Mouse (Mus musculus): ENCODE measurements at regions not wholly inside any gene's neighbourhood (a gene's known extent, or its start where the extent isn't known, plus 50 kb on each side); places are given as distances from the start of the nearest gene placed in this dataset.

DNA sequence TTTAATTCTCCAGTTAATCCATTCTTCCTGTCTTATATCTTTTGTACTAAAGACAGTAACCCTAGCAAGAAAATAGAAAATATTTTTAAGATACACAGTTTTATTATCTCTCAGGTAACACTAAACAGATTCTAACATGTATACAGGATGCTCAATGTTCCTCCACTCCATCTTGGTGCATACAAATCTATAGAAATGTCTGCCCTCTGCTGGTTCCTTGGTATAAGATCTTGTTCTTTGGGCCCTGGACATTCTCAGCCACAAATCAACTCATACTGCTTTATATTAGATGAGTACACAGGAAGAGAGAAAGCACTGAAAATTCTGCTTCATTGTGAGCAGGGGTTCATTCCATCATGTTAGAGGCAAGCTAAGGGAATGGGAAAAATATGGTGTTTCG, 260.6 kb downstream of the Lipi start:
- DNase-seq, result no peak

GRCm38 (mm10) chr16:75304743-75305142, 281.1 kb downstream of the Lipi start:
- no peak for DNase-seq
- intact Hi-C loops (cut with DNase I), result no loop called here

More for the DNA sequence above, 260.6 kb downstream of the Lipi start:
- intact Hi-C loops (cut with DNase I), result no loop called here

- intact Hi-C loops (cut with DNase I), result no loop called here
- no peak for DNase-seq
These were observed 288.4 kb downstream of the Lipi start for GRCm38 (mm10) chr16:75297416-75297815.

- intact Hi-C loops (cut with DNase I), result no loop called here
- no peak for DNase-seq
These were observed 293.0 kb downstream of the Lipi start for GRCm38 (mm10) chr16:75292736-75293428.

GRCm38 (mm10) chr16:75291194-75291593, 294.7 kb downstream of the Lipi start:
- intact Hi-C loops (cut with DNase I), result no loop called here
- no peak for DNase-seq

DNA sequence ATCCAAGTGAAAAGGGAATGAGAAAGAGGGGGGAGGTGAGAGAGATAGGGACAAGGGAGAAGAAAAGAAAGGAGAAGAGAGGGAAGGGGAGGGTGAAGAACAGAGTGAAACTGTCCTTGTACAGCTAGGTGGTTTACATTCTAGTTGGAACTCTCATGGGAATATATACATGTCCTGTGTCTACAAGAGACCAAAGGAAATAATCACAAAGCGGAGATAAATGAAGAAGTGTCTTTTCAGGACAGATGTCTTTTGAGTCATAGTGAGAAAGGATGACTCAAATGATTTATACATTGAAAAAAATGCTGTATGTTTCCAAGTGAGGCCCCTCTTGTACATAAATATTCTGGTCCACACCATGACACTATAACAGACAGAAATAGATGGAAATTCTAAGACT, 298.7 kb downstream of the Lipi start:
- DNase-seq, result no peak
- intact Hi-C loops (cut with DNase I), result no loop called here

- DNase-seq, result no peak
- intact Hi-C loops (cut with DNase I), result no loop called here
These were observed 300.1 kb downstream of the Lipi start for GRCm38 (mm10) chr16:75285811-75286210.

DNA sequence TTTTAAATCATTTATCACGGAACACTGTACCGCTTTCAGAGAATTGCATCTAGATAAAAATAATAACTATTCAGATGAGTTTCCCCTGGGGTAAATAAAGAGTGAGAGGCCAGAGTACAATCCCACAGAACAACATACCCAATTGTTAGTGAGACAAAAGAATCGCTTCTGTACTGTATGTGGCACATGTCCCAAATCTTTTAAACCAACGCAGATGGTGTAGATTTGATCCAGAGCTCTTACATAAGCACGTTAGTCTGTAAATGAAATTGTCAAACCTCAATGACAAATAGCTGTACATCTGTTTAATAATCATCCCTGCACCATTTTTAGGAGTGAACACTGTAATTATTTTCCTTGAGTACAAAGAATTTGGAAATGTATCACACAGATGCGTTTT, 322.0 kb downstream of the Lipi start:
- no peak for DNase-seq
- intact Hi-C loops (cut with DNase I), result no loop called here

GRCm38 (mm10) chr16:75254981-75255380, 330.9 kb downstream of the Lipi start:
- DNase-seq, result no peak
- intact Hi-C loops (cut with DNase I), result no loop called here

DNA sequence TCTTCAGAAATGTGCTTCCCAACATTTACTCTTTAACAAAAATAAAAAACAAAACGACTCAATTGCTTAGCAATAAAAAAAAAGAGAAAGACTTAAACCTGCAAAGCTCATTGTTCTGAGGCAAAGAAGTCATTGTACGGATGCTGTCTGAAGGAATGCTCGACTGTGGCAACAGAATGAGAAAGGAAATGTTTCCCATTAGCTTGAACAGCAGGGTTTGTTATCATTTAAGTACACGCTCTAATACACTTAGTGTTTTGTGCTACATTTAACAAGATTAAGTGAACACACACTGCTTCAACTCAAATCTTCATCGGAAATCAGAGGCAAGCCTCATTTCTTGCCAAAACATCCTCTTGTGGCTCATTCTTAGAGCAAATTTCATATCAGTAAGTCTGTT, 336.7 kb downstream of the Lipi start:
- DNase-seq, result no peak
- intact Hi-C loops (cut with DNase I), result no loop called here

DNA sequence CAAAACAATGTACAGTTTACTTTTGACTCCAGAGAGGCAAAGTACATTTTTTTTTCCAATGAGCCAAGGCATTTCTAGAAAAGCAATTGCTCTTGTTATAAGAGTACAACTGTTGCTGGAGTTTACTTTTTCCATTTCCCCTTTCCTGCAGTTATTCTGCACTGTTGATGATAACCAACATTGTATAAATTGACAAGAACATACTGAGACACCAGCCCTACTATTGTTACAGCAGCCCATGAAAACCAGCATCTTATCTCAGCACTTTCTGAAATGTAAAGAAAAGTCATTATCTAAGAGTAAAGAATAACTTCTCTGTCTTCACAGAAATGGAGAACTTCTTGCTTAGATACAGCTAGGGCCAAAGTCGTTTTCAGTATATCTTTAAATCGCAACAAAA, 345.5 kb downstream of the Lipi start:
- intact Hi-C loops (cut with DNase I), result no loop called here
- no peak for DNase-seq

GRCm38 (mm10) chr16:75232133-75232532, 353.7 kb downstream of the Lipi start:
- DNase-seq, result no peak
- intact Hi-C loops (cut with DNase I), result no loop called here

GRCm38 (mm10) chr16:75193404-75193803, 392.5 kb downstream of the Lipi start:
- intact Hi-C loops (cut with DNase I), result no loop called here
- DNase-seq, result no peak

DNA sequence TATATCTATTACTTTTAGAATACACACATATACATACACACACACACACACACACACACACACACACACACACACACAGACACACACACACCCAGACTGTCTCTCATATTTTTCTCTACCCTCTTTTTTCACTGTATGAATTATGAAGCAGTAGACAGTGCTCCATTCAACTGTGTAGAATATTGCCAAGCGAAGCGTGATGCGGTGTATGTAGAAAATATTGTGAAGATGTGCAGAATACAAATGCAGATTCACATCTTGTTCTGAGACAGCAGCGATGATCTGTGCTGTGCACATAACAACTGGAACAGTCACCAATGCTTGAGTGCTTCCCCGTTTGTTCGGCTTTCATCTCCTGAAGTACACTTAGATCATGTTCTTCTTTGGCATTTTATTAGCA, 395.5 kb downstream of the Lipi start:
- intact Hi-C loops (cut with DNase I), result no loop called here

GRCm38 (mm10) chr16:75166040-75166439, 419.8 kb downstream of the Lipi start:
- DNase-seq, result no peak
- intact Hi-C loops (cut with DNase I), result no loop called here

More for the DNA sequence above, 395.5 kb downstream of the Lipi start:
- no peak for DNase-seq

GRCm38 (mm10) chr16:75164969-75165726, 420.7 kb downstream of the Lipi start:
- intact Hi-C loops (cut with DNase I), result no loop called here
- no peak for DNase-seq

GRCm38 (mm10) chr16:75159740-75160139, 426.1 kb downstream of the Lipi start:
- no peak for DNase-seq
- intact Hi-C loops (cut with DNase I), result no loop called here

DNA sequence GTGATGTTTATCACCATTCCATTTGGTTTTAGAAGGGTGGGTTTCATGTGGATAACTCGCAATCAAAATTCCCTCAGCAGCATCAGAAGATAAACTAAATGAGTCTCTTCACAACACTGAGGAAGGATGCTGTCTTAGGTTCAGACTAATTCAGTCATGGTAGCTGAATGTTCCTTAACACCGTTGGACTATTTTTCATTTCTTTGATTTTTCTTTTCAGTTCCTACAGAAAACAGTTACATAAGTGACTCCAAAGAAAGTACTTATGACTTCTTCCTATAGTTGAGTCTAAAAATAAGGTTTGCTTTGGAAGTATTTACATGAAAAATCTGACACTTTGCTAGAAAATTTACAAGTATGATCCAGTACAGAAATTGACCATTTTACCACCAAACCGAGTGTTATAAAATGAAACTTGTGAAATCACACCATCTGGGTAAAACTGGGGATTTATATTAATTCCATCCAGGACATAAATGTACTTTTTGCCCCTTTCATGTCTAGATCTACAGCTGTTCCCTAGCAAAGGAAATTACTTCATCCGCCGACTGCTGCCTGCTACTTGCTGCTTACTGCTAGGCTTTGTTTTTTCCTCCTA, 430.3 kb downstream of the Lipi start:
- no peak for DNase-seq
- intact Hi-C loops (cut with DNase I), result no loop called here

All from left cerebral cortex, postnatal 4 days (tissue).